Mouse (Mus musculus) adrenal gland, postnatal 36 days (tissue): Measurements from ENCODE around the gene Dcbld1. TPM values are rescaled to one million over a fixed set of nuclear protein-coding genes. Genes with fewer than 3 reads are reported as not detected.
"Not testable (repeated sequence)": the region's sequence is repeated elsewhere in the genome, so short reads cannot be mapped to it uniquely, and the experiment has no call there.

Experiments used
- DNase-seq, 2 experiments: peaks; one replicate each; pipeline ENCODE4 v3.0.0; 2021; ENCODE audit warnings: mixed read lengths in 1 of 2
- total RNA-seq, 2 experiments: library from RNA; stranded (reverse); gene quantifications; 2 replicates each; pipeline ENCODE4 v1.2.3; 2021

Dcbld1 gene
- total RNA-seq, 2 experiments from 2014 or later, result 4.2 to 4.3 TPM

DNA sequence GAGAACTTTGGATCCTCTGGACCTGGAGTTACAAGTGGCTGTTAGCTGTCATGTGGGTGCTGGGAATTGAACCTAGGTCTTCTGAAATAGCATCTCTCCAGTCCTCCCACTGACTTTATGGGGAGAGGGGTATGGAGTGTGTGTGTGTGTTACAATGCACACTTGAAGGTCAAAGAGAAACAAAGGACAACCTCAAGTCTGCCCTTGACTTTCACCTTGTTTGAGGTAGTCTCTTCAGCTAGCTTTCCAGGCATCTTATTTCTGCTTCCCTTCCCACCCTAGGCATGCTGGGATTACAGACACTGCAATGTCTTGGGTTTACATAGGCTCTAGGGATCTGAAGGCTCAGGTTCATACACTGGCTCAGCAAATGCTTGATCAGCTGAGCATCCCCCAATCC lies 68.9 kb downstream of the Dcbld1 start:
- DNase-seq, result no peak

DNA sequence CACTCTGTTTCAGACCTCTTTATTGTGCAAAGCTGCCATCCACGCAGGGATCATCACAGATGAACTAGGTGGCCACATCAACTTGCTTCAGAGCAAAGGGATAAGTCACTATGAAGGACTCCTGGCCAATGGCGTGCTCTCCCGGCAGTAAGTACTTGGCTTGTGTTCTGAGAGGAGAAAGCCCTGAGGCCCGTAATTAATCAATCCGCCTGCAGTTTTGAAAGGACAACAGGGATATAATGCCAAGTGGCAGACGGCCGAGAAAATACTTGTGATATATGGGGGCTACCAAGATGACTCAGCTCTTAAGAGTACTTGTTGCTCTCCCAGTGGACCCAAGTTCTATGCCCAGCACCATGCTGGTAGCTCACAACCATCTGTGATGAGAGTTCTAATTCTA lies 71.2 kb downstream of the Dcbld1 start:
- DNase-seq, result peak; percentile 31 to 57

DNA sequence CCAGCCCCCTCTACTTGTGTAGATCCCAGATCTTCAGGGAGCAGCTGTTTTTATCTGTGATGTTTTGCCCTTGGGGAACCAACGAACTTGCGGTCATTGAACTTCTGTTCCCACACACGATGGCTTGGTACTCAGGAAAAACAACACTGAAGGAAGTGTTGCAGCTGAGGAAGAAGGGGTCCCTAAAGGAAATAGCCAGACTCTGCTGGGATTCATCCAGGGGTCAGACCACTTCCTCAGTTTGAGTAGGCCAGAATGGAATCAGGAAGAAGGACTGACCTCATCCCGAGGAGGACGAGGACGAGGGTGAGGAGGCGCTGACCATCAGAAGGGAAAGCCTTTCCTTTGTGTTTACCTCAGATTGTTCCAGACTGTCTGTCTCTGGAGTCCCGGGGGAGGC lies 75.8 kb downstream of the Dcbld1 start:
- DNase-seq, result peak; percentile 29 to 57

DNA sequence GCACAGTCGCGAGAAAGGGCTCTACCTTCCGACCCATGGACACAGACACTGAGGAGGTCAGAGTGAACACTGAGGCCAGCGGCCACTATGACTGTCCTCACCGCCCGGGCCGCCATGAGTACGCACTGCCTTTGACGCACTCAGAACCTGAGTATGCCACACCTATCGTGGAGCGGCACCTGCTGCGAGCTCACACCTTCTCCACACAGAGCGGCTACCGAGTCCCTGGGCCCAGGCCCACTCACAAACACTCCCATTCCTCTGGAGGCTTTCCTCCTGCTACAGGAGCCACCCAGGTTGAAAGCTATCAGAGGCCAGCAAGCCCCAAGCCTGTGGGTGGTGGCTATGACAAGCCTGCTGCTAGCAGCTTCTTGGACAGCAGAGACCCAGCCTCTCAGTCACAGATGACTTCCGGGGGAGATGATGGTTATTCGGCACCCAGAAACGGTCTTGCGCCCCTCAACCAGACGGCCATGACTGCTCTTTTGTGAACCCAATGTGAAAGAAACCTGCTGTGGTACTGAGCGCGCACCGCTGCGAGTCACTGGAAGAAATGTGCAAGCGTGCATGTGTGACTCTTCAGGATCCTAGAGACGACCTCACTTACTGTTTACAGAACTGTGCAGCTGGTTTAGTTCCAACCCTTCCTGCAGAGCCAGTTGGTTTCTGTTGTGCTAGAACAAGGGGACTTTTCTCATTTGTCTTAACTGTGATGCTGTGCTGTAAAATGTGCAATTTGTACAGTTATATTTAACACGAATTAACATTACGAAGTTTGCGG lies 86.3 kb downstream of the Dcbld1 start:
- no peak for DNase-seq

DNA sequence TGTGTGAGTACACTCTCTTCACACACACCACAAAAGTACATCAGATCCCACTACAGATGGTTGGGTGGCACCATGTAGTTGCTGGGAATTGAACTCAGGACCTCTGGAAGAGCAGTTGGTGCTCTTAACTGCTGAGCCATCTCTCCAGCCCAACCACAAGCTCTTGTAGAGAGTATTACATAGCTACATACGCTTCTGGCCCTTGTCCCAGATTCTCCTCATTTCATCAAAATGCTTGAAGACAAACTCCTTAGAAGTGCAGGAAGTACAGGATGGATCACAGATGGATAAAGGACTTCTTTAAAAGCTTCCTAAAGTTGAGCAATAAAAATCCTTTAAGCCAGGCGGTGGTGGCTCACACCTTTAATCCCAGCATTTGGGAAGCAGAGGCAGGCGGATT lies 88.5 kb downstream of the Dcbld1 start:
- DNase-seq, result no peak

DNA sequence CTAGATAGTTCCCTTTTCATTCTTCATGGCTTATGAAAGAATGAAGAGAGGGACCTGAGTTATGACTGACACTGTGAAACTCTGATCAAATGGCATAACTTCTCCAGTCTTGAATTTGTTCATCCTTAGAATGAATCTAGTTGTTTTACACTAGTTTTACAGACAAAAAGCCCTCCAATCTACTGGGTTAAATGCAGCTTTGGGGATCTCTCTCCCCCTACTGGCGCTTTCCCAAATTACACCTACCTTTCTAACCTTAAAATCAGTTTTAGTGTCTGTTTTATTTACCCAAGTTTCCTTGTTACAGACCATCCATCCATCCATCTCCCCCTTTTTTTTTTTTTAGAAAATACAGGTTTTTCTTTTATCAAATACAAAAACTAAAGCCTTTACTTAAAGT lies 97.6 kb downstream of the Dcbld1 start:
- peak; percentile 18 to 54 for DNase-seq

DNA sequence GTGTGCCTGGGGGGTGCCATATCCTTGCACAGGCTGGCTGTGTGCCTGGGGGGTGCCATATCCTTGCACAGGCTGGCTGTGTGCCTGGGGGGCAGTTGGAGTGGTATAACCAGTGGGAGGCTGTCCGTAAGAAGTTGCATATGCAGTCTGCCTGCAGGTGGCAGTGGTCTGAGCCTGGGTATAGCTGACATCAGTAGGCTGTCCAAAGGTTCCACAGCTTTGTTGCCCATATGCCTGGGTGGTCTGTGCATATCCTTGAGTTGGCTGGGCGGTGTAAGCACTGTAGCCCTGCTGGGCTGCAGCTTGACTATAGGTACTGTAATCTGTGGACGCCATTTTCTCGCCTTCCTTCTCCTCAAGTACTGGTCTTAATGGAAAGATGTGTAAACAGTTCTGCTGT lies 109.9 kb downstream of the Dcbld1 start:
- DNase-seq, result not testable (repeated sequence)

DNA sequence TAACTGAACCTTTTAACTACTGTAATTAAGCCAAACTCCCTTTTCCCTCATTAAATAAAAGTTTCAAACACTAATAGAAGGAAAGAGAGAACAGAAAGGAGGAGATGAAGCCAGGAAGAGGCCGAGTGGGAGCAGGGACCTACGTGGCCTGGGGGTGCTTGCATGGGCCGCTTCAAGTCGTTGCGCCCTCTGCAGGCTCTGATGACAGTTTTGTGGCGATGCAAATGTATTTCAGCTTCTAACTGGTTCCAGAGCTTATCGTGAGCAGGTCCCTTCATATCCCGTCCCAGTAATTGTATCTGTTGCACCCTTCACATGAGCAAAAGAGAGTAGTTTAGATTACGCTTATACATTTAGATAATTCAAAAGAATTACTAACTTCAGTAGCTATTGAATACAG lies 119.8 kb downstream of the Dcbld1 start:
- DNase-seq, result no peak

DNA sequence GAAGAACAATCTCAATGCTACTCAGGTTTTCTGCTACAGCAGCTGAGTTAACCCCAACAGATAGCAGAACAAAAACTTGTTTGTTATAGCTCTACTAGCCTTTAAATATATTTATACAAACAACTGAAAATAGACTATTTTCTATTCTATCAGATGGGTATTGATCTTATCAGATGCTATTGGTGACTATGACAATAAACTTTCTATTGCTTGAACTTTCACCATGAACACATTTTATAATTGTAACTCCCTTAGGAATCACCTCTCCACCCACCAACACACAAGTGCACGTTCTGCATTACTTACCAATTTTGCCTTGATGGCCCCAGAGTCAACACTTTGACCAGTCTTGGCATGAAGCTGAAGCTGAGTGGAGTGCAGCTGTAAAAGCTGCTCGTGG lies 125.0 kb downstream of the Dcbld1 start, which contains the start of gene Gm26741:
Gene Gm26741, plus strand, starts transcription at position 301 of the 400 bp plus-strand sequence.
- no peak for DNase-seq

DNA sequence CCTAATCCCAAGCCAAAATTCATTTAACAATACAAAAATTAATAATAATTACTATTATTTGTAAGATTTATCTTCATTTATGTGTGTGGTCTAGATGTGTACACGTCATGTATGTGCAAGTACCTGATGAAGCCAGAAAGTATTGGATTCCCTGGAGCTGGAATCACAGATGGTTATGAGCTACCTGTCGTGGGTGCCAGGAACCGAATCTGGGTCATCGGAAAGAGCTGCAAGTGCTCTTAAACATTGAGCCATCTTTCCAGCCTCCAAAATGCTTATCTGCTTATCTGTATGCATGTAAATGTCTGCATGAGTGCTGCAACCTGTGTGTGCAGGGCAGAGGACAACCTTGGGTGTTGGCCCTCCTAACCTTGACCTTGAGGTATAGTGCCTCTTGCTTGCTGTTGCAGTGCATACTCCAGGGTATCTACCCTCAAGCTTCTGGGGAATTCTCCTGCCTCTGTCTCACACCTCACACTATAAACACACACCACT lies 126.9 kb downstream of the Dcbld1 start:
- DNase-seq, result no peak

DNA sequence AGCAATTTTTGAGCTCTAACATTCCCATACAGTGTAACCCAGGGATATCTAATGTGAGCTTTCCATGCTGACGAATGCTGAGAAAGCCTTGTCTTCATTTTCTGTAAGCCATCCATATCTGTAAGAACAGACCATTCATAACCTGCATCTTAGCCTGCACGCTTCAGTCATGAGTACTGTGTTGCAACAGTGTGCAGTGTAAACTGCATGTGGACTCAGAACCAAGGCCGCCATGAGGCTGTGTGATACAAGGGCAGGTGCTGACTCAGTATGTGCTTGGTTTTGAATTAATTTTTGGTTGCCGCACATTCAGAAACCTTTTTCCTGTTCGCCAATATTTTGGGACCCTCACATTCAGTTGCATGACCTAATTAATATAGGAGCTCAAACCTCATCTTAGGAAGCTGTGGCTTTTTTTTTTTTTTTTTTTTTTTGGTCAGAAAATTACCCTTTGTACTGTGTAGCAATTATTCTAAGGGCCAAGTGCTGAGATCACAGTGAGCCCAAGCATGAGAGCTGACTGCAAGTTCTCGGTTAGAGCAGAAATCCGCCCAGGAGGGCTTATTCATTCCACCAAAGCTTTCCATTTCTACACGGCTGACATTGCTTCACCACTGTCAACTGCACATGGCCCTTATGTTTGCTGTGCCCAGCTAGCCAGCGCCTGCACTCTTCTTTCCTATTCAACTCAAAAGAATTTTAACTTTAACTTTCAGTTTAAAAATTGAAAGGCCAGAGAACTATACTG lies 127.6 kb downstream of the Dcbld1 start:
- peak; percentile 19 to 36 for DNase-seq

DNA sequence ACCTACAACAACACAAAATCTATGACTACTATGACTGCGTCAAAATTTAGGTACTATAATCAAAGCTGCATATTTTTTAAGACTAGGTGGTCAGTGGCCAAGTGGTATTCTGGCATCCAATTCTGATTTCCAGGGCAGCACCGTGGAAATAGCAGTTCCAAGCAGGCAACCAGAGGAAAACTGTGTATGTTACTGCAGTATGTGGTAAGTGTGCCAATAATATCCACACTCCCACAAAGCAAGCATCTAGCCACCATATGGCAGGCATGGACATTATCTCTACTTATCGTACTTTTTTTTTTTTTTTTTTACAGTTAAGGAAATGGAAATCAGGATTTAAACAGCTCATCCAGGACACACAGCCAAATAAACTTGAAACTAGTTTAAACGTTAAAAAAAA lies 135.0 kb downstream of the Dcbld1 start:
- DNase-seq, result no peak

Other genes with a start within 250 kb of the Dcbld1 start
- not detected for gene Vgll2, start 211.1 kb upstream of the Dcbld1 start, total RNA-seq
- under 1 TPM in 1 of 2 experiments, not detected in 1; 0.03 TPM for gene Ros1, start 38.4 kb upstream of the Dcbld1 start, total RNA-seq
- gene Gm26741, start 125.1 kb downstream of the Dcbld1 start, total RNA-seq, result not detected
- gene Gopc, start 148.5 kb downstream of the Dcbld1 start, total RNA-seq, result 10 to 100 TPM; 23.3 to 27.3 TPM
- gene Nepn, start 155.4 kb downstream of the Dcbld1 start, total RNA-seq, result under 1 TPM; 0.13 to 0.26 TPM
- gene Nus1, start 183.9 kb downstream of the Dcbld1 start, total RNA-seq, result 10 to 100 TPM; 52.0 to 63.4 TPM